8 mouse cellular contexts compared by ENCODE assay signal in genomic region chr1:92907632-92908360, GRCm38 (mm10). TPM values are rescaled to one million over a fixed set of nuclear protein-coding genes. Genes with fewer than 3 reads are reported as not detected.
DNase-seq lines count a peak whose midpoint lies in the region; ATAC-seq and TF ChIP-seq lines count a peak whose summit lies in the region.

No protein-coding gene starts in this region.

- peak overlapping the region; percentile 88 for H3K9ac ChIP-seq in MEL (ENCODE audit: control insufficient read depth, low read depth, low read length, poor library complexity, severe bottlenecking)

- peak; percentile 10 for ATAC-seq in granulocyte monocyte progenitor cell, adult 5-6 weeks (replicated peaks; ENCODE audit: poor library complexity, severe bottlenecking)
- ATAC-seq in megakaryocyte, adult 5-6 weeks (ENCODE audit: poor library complexity, severe bottlenecking) = peak; percentile 20

- peak overlapping the region; percentile 77 for H3K4me3 ChIP-seq in heart, embryonic 10.5 days
- H3K4me3 ChIP-seq in MEL (ENCODE audit: control insufficient read depth in 1 of 2, insufficient read depth in 1 of 2, low read depth in 2 of 2, low read length in 2 of 2) = peak overlapping the region; percentile 68 to 90

- no peaks in the 10 kb centered on the region for H3K9me3 ChIP-seq in heart, embryonic 10.5 days
- no peaks in the 10 kb centered on the region for H3K9me3 ChIP-seq in MEL (replicated peaks; ENCODE audit: insufficient read depth, low read length)

- intact Hi-C loops in heart, postnatal 14 days (cut with DNase I) = no loop called here

- DNase-seq in heart, embryonic 10.5 days (ENCODE audit: low spot score) = no peak
- DNase-seq in heart, postnatal 14 days = no peak
- DNase-seq in MEL (ENCODE audit: low read depth, low spot score) = peak; percentile 91
- DNase-seq in right cerebral cortex, adult 18-20 months = no peak
- DNase-seq in adrenal gland, postnatal 25 days = no peak
- DNase-seq in kidney, adult 18-20 months = no peak

- WGBS in heart, embryonic 10.5 days = 44% methylated on average over 20 of the region's 20 CpGs

- H3K27me3 ChIP-seq in heart, embryonic 10.5 days (ENCODE audit: insufficient read depth, poor library complexity, severe bottlenecking) = peaks cover 18% of the 10 kb centered on the region; the same call in 1 of the 2 replicates
- no peaks in the 10 kb centered on the region for H3K27me3 ChIP-seq in MEL (ENCODE audit: control insufficient read depth in 1 of 2, insufficient read depth in 2 of 2, low read length in 2 of 2)

- TF ChIP-seq CTCF in MEL (IDR thresholded peaks at IDR 0.05 in 2 of 3, conservative IDR thresholded peaks at IDR 0.05 in 1 of 3; ENCODE audit: control insufficient read depth in 1 of 3, insufficient read depth in 1 of 3, low read depth in 2 of 3, low read length in 3 of 3, poor library complexity in 1 of 3, severe bottlenecking in 1 of 3) = no peak

- peaks cover 31% of the 10 kb centered on the region for H3K79me2 ChIP-seq in MEL (ENCODE audit: control insufficient read depth, insufficient read depth, low read length, poor library complexity)

- TF ChIP-seq POLR2A in MEL (IDR thresholded peaks at IDR 0.05; ENCODE audit: control insufficient read depth in 1 of 2, insufficient read depth in 1 of 2, low read depth in 1 of 2, low read length in 2 of 2, poor library complexity in 1 of 2) = no peak

- TF ChIP-seq EP300 in MEL (IDR thresholded peaks at IDR 0.05; ENCODE audit: low read depth in 1 of 2, low read length in 2 of 2) = peak; percentile 12 to 26; a peak in 3 of 4 replicates

- TF ChIP-seq RAD21 in MEL (IDR thresholded peaks at IDR 0.05; ENCODE audit: low read depth, low read length) = no peak

- H3K36me3 ChIP-seq in heart, embryonic 10.5 days = no peaks in the 10 kb centered on the region
- peaks cover 0 to 25% of the 10 kb centered on the region in 2 experiments; a peak in 2 of 4 replicates for H3K36me3 ChIP-seq in MEL (ENCODE audit: control insufficient read depth in 1 of 2, insufficient read depth in 2 of 2, low read length in 2 of 2)

- peak overlapping the region; percentile 89 for H3K27ac ChIP-seq in heart, embryonic 10.5 days
- H3K27ac ChIP-seq in MEL (ENCODE audit: control insufficient read depth, low read depth, low read length) = peak overlapping the region; percentile 97

- peaks cover 41% of the 10 kb centered on the region for H3K4me1 ChIP-seq in heart, embryonic 10.5 days
- H3K4me1 ChIP-seq in MEL (ENCODE audit: control insufficient read depth in 1 of 2, insufficient read depth in 2 of 2, low read length in 2 of 2) = peaks cover 13 to 40% of the 10 kb centered on the region in 2 experiments

TF ChIP-seq in MEL, 35 proteins besides CTCF, POLR2A, EP300 and RAD21 (continues in another document):
- TF ChIP-seq MAX (IDR thresholded peaks at IDR 0.05; ENCODE audit: low read length) = peak; percentile 85
- no peak for TF ChIP-seq MAZ (IDR thresholded peaks at IDR 0.05; ENCODE audit: low read depth, low read length)
- TF ChIP-seq POLR2AphosphoS2 (IDR thresholded peaks at IDR 0.05; ENCODE audit: low read length) = no peak
- TF ChIP-seq UBTF (IDR thresholded peaks at IDR 0.05; ENCODE audit: borderline replicate concordance, insufficient read depth, low read depth, low read length) = no peak
- no peak for TF ChIP-seq NRF1 (IDR thresholded peaks at IDR 0.05; ENCODE audit: insufficient read depth, low read depth, low read length, poor library complexity, severe bottlenecking)
- TF ChIP-seq MYB (IDR thresholded peaks at IDR 0.05; ENCODE audit: low read depth, low read length) = no peak
- TF ChIP-seq HCFC1 (IDR thresholded peaks at IDR 0.05; ENCODE audit: low read depth, low read length) = no peak
- TF ChIP-seq NELFE (IDR thresholded peaks at IDR 0.05; ENCODE audit: low read depth, low read length) = no peak
- TF ChIP-seq CHD1 (IDR thresholded peaks at IDR 0.05; ENCODE audit: low read depth, low read length) = no peak
- TF ChIP-seq MXI1 (IDR thresholded peaks at IDR 0.05; ENCODE audit: low read depth, low read length) = peak; percentile 77
- TF ChIP-seq USF2 (IDR thresholded peaks at IDR 0.05; ENCODE audit: borderline replicate concordance in 1 of 2, insufficient read depth in 1 of 2, low read depth in 1 of 2, low read length in 2 of 2) = no peak
- peak; percentile 79; the same call in 1 of the 2 replicates for TF ChIP-seq MYC (IDR thresholded peaks at IDR 0.05; ENCODE audit: low read depth, low read length)
- TF ChIP-seq GATA1 (IDR thresholded peaks at IDR 0.05; ENCODE audit: low read depth, low read length) = no peak
- TF ChIP-seq KAT2A (conservative IDR thresholded peaks at IDR 0.05; ENCODE audit: low read depth, low read length) = no peak
- TF ChIP-seq SMC3 (IDR thresholded peaks at IDR 0.05; ENCODE audit: low read depth, low read length) = no peak
- no peak for TF ChIP-seq GABPA (IDR thresholded peaks at IDR 0.05; ENCODE audit: low read depth, low read length)
- TF ChIP-seq POLR2AphosphoS5 (IDR thresholded peaks at IDR 0.05; ENCODE audit: borderline replicate concordance, low read depth, low read length) = no peak
- TF ChIP-seq RCOR1 (IDR thresholded peaks at IDR 0.05; ENCODE audit: low read depth, low read length) = no peak
- no peak for TF ChIP-seq JUND (IDR thresholded peaks at IDR 0.05; ENCODE audit: low read depth, low read length)
- TF ChIP-seq CHD2 (IDR thresholded peaks at IDR 0.05; ENCODE audit: low read length) = no peak
- TF ChIP-seq USF1 (IDR thresholded peaks at IDR 0.05; ENCODE audit: low read depth, low read length) = no peak
- no peak for TF ChIP-seq TBP (IDR thresholded peaks at IDR 0.05; ENCODE audit: low read depth, low read length)

RNA-seq across cellular contexts. Expression of gene Dusp28, which starts 1.0 kb away (rescaled TPM):
- polyA plus RNA-seq in heart, embryonic 10.5 days (2016; fragmentation: Nextera tagmentation; extraction: Ambion mirVana) = 7.6 and 8.6 TPM in 2 replicates
- 10 to 100 TPM; 10.7 to 12.6 TPM for total RNA-seq in heart, postnatal 14 days (2021)
- total RNA-seq in MEL (2012; rRNA removed) = 10.1 and 11.9 TPM in 2 replicates
- polyA plus RNA-seq in MEL (2012; ENCODE audit: insufficient read depth in 1 of 2, insufficient read length in 2 of 2, low read depth in 1 of 2, low replicate concordance in 2 of 2, missing spikeins in 1 of 2) = 10 to 100 TPM in 1 of 2 experiments, not detected in 1; 12.0 TPM
- 7.4 and 13.4 TPM in 2 replicates for total RNA-seq in granulocyte monocyte progenitor cell, adult 5-6 weeks (2014; fragmentation: Nextera tagmentation)
- 2.6 and 5.5 TPM in 2 replicates for total RNA-seq in granulocyte monocyte progenitor cell, adult 5-6 weeks (2017)
- 8.2 and 8.9 TPM in 2 replicates for total RNA-seq in megakaryocyte, adult 5-6 weeks (2015)
- 2.0 and 2.4 TPM in 2 replicates for total RNA-seq in megakaryocyte, adult 5-6 weeks (2017)
- 11.2 and 15.2 TPM in 2 replicates for total RNA-seq in adrenal gland, postnatal 25 days (2021)

RNA-seq across cellular contexts. Expression of gene Rnpepl1, which starts 2.8 kb away (rescaled TPM):
- polyA plus RNA-seq in heart, embryonic 10.5 days (2016; fragmentation: Nextera tagmentation; extraction: Ambion mirVana) = 25.9 and 30.4 TPM in 2 replicates
- 10 to 100 TPM; 68.3 to 76.0 TPM for total RNA-seq in heart, postnatal 14 days (2021)
- total RNA-seq in MEL (2012; rRNA removed) = 25.2 and 31.1 TPM in 2 replicates
- 10 to 100 TPM in 1 of 2 experiments, not detected in 1; 91.0 TPM for polyA plus RNA-seq in MEL (2012; ENCODE audit: insufficient read depth in 1 of 2, insufficient read length in 2 of 2, low read depth in 1 of 2, low replicate concordance in 2 of 2, missing spikeins in 1 of 2)
- total RNA-seq in granulocyte monocyte progenitor cell, adult 5-6 weeks (2014; fragmentation: Nextera tagmentation) = 20.3 and 38.0 TPM in 2 replicates
- 8.4 and 15.5 TPM in 2 replicates for total RNA-seq in granulocyte monocyte progenitor cell, adult 5-6 weeks (2017)
- 29.3 and 30.1 TPM in 2 replicates for total RNA-seq in megakaryocyte, adult 5-6 weeks (2015)
- total RNA-seq in megakaryocyte, adult 5-6 weeks (2017) = 20.4 and 23.6 TPM in 2 replicates
- 93.6 and 108 TPM in 2 replicates for total RNA-seq in adrenal gland, postnatal 25 days (2021)

RNA-seq across cellular contexts. Expression of gene Ankmy1, which starts 5.1 kb away (rescaled TPM):
- polyA plus RNA-seq in heart, embryonic 10.5 days (2016; fragmentation: Nextera tagmentation; extraction: Ambion mirVana) = 0.06 and 0.18 TPM in 2 replicates
- under 1 TPM; 0.14 to 0.20 TPM for total RNA-seq in heart, postnatal 14 days (2021)
- 0.07 TPM in 1 of 2 replicates, not detected in the other for total RNA-seq in MEL (2012; rRNA removed)
- polyA plus RNA-seq in MEL (2012; ENCODE audit: insufficient read depth in 1 of 2, insufficient read length in 2 of 2, low read depth in 1 of 2, low replicate concordance in 2 of 2, missing spikeins in 1 of 2) = under 1 TPM in 1 of 2 experiments, not detected in 1; 0.08 TPM
- not detected in 2 replicates for total RNA-seq in granulocyte monocyte progenitor cell, adult 5-6 weeks (2014; fragmentation: Nextera tagmentation)
- 0.15 and 0.34 TPM in 2 replicates for total RNA-seq in granulocyte monocyte progenitor cell, adult 5-6 weeks (2017)
- total RNA-seq in megakaryocyte, adult 5-6 weeks (2015) = 0.20 TPM in 1 of 2 replicates, not detected in the other
- not detected in 2 replicates for total RNA-seq in megakaryocyte, adult 5-6 weeks (2017)
- 0.52 and 1.5 TPM in 2 replicates for total RNA-seq in adrenal gland, postnatal 25 days (2021)

RNA-seq across cellular contexts. Expression of gene Capn10, which starts 26.4 kb away (rescaled TPM):
- polyA plus RNA-seq in heart, embryonic 10.5 days (2016; fragmentation: Nextera tagmentation; extraction: Ambion mirVana) = 19.4 and 25.4 TPM in 2 replicates
- 1 to 10 TPM; 7.5 to 9.6 TPM for total RNA-seq in heart, postnatal 14 days (2021)
- total RNA-seq in MEL (2012; rRNA removed) = 30.5 and 30.7 TPM in 2 replicates
- 10 to 100 TPM in 1 of 2 experiments, not detected in 1; 43.3 TPM for polyA plus RNA-seq in MEL (2012; ENCODE audit: insufficient read depth in 1 of 2, insufficient read length in 2 of 2, low read depth in 1 of 2, low replicate concordance in 2 of 2, missing spikeins in 1 of 2)
- total RNA-seq in granulocyte monocyte progenitor cell, adult 5-6 weeks (2014; fragmentation: Nextera tagmentation) = 11.6 and 12.7 TPM in 2 replicates
- 8.1 and 9.2 TPM in 2 replicates for total RNA-seq in granulocyte monocyte progenitor cell, adult 5-6 weeks (2017)
- total RNA-seq in megakaryocyte, adult 5-6 weeks (2015) = 2.7 and 5.2 TPM in 2 replicates
- total RNA-seq in megakaryocyte, adult 5-6 weeks (2017) = 6.4 and 8.7 TPM in 2 replicates
- total RNA-seq in adrenal gland, postnatal 25 days (2021) = 25.3 and 28.8 TPM in 2 replicates

RNA-seq across cellular contexts. Expression of gene Gpr35, which starts 42.9 kb away (rescaled TPM):
- polyA plus RNA-seq in heart, embryonic 10.5 days (2016; fragmentation: Nextera tagmentation; extraction: Ambion mirVana) = 0.20 and 0.28 TPM in 2 replicates
- total RNA-seq in heart, postnatal 14 days (2021) = under 1 TPM; 0.48 to 0.61 TPM
- total RNA-seq in MEL (2012; rRNA removed) = not detected in 2 replicates
- polyA plus RNA-seq in MEL (2012; ENCODE audit: insufficient read depth in 1 of 2, insufficient read length in 2 of 2, low read depth in 1 of 2, low replicate concordance in 2 of 2, missing spikeins in 1 of 2) = under 1 TPM in 1 of 2 experiments, not detected in 1; 0.22 TPM
- 0.58 TPM in 1 of 2 replicates, not detected in the other for total RNA-seq in granulocyte monocyte progenitor cell, adult 5-6 weeks (2014; fragmentation: Nextera tagmentation)
- 0.04 and 0.26 TPM in 2 replicates for total RNA-seq in granulocyte monocyte progenitor cell, adult 5-6 weeks (2017)
- 69.5 and 72.6 TPM in 2 replicates for total RNA-seq in megakaryocyte, adult 5-6 weeks (2015)
- 46.4 and 47.2 TPM in 2 replicates for total RNA-seq in megakaryocyte, adult 5-6 weeks (2017)
- 0.33 and 0.49 TPM in 2 replicates for total RNA-seq in adrenal gland, postnatal 25 days (2021)
